Mouse (Mus musculus) megakaryocyte, embryonic 14.5 days (primary cell): ENCODE results near the gene Mettl9. TPM values are rescaled to one million over a fixed set of nuclear protein-coding genes. Genes with fewer than 3 reads are reported as not detected.

Source experiments
- H3K27me3 ChIP-seq: replicated peaks from 2 replicates; pipeline ENCODE3; 2012; ENCODE audit warnings: inconsistent platforms
- H3K36me3 ChIP-seq: replicated peaks from 2 replicates; pipeline ENCODE3; 2012; ENCODE audit warnings: low read length, inconsistent platforms, mixed read lengths
- H3K4me1 ChIP-seq: 2 replicates; pipeline ENCODE4 v1.6.1; 2012; ENCODE audit warnings: inconsistent platforms
- H3K4me3 ChIP-seq: replicated peaks from 2 replicates; pipeline ENCODE3; 2012; ENCODE audit warnings: moderate library complexity, mild to moderate bottlenecking, inconsistent platforms
- H3K9me3 ChIP-seq: 2 replicates; pipeline ENCODE4 v1.6.1; 2012; ENCODE audit warnings: inconsistent platforms
- FLI1 ChIP-seq: IDR thresholded peaks from 2 replicates; pipeline ENCODE4 v1.6.1; 2012; ENCODE audit warnings: low read length, inconsistent platforms, mixed read lengths
- GATA1 ChIP-seq: IDR thresholded peaks from 3 replicates; pipeline ENCODE4 v1.6.1; 2012; ENCODE audit warnings: mixed read lengths, low read length, inconsistent platforms, borderline replicate concordance
- polyA plus RNA-seq: library from polyadenylated mRNA; stranded (reverse); fragments of >175 nt; gene quantifications from 2 replicates; pipeline ENCODE4 v1.2.3, GENCODE M21; 2012; ENCODE audit warnings: low replicate concordance; ENCODE audit not compliant: insufficient read depth

Mettl9 gene
- polyA plus RNA-seq, 1 experiment: 20.0 TPM

DNA sequence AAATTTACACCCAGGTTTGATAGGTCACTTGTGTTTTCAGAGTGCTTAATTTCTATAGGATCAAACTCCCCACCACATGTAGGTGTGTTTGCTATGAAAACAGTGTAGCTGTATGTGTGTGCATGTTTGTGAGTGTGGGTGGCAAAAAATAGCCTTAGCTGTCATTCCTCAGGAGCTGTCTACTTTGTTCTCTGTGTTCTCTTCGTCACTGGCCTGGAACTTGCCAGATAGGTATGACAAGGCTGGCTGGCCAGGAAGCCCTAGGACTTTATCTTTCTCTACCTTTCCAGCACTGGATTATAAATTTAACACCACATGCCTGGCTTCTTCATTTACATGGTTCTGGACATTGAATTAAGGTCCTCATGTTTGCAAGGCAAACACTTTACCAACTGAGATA, 10.0 kb downstream of the Mettl9 start:
- H3K36me3 ChIP-seq: peaks cover 15% of the 10 kb centered on the region
- no peaks in the 10 kb centered on the region for H3K27me3 ChIP-seq
- H3K4me1 ChIP-seq: peaks cover 60% of the 10 kb centered on the region
- H3K9me3 ChIP-seq: no peaks in the 10 kb centered on the region
- no peak overlapping the region for H3K4me3 ChIP-seq
- TF ChIP-seq GATA1: no peak
- TF ChIP-seq FLI1: no peak

DNA sequence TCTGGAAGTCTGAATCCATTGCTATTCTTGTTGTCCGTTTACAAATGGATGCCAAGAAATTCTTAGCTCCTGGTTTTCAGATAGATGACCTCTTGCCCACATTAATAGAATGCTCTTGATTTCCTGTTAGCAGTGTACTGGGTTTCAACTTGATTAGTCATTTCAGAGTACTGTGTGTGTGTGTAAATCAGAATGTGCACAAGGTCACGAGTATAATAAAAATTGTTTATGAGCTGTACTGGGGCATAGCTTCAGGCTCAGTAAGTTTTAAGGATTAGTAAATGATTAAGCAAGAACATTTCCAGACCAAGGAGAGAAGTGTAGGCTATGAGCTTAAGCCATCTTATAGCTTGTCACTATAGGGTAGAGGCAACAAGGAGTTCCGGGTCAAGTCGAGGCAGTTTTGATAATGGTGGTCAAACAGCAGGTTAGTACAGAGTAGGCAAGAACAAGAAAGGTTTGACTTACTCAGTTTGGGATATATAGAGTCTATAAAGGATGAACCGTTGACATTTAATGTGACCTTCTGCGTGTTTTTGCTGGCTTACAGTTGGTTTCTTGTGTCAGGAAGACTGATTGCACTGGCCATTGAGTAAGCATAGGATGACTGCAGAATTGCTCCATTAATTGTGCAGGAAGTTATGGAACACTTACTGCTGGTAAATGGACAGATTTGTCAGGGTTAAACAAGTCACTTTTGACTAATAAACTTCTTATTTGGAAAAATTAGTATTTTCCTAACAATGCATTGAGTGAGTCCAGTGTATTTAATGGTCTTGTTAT, 11.6 kb downstream of the Mettl9 start:
- H3K4me3 ChIP-seq: no peak overlapping the region
- TF ChIP-seq FLI1: no peak
- no peak for TF ChIP-seq GATA1
- peaks cover 47% of the 10 kb centered on the region for H3K4me1 ChIP-seq
- H3K9me3 ChIP-seq: no peaks in the 10 kb centered on the region
- H3K36me3 ChIP-seq: peaks cover 29% of the 10 kb centered on the region
- H3K27me3 ChIP-seq: no peaks in the 10 kb centered on the region

DNA sequence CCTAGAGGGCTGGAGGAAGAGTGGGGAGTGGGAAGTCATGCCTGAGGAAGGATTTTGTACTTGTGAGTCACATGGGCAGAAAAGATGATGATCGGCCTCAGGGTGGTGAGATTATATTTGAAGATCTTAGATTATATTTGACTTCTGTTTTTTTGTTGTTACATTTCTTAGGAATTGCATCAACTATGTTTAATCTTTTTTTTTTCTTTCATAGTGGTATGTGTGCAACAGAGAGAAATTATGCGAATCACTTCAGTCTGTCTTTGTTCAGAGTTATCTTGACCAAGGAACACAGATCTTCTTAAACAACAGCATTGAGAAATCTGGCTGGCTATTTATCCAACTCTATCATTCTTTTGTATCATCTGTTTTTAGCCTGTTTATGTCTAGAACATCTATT, 13.4 kb downstream of the Mettl9 start:
- Histone ChIP-seq H3K27me3 (no peaks in the 10 kb centered on the region), H3K4me3 (no peak overlapping the region), H3K9me3 (no peaks in the 10 kb centered on the region), H3K36me3 (peaks cover 47% of the 10 kb centered on the region), H3K4me1 (peaks cover 33% of the 10 kb centered on the region)
- TF ChIP-seq GATA1: no peak
- no peak for TF ChIP-seq FLI1

DNA sequence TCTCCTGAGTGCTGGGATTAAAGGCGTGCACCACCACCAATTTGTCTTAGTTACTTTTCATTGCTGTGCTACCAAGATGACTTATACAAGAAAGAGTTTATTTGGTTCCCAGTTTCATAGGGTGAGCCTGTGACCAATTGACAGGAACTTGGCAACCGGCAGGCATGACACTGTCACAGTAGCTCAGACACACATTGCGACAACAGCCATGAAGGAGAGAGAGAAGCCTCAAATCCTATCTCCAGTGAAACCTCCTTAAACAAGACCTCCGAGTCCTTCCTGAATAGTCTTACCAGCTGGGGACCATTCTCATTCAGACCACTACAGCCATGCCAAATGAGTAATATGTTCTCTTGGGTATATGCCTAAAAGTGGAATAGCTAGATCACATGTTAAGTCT, 18.8 kb downstream of the Mettl9 start:
- Histone ChIP-seq H3K27me3 (no peaks in the 10 kb centered on the region), H3K36me3 (peaks cover 91% of the 10 kb centered on the region), H3K9me3 (no peaks in the 10 kb centered on the region), H3K4me1 (peaks cover 5% of the 10 kb centered on the region), H3K4me3 (no peak overlapping the region)
- TF ChIP-seq FLI1 (no peak), GATA1 (no peak)

DNA sequence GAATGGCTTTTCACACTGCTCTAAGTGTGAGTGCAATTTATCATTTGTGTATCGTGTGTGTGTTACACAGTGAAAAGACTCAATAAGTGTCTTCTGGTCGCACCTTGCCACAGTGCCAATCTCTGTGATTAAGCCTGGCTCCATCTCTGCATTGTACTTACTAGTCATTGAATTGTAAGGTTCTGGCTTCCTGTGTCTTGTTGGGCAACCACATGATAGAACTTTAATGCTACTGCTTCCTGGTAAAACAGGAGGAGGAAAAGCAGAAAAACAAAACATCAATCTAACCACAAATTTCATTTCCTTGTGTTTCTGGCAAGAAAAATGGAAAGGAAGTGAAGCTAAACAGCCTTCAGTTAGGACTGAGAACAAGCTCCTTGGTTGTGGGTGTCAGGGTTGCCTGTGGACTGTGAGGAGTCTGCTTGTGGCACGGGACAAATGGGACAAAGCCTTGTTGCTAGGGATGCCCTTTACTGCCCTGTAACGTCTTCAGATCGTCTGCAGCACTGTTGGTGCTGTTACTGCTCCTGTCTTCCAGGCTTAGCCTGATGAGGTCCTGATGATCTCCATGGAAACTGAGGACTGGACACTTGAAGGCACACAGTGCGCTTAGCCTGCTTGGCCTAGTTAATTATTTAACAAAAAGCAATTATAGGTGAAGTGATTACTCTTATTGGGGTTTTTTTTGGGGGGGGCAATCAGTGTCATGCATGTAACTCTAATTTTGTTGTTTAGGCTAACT, 25.4 kb downstream of the Mettl9 start:
- Histone ChIP-seq H3K4me1 (peaks cover 35% of the 10 kb centered on the region), H3K9me3 (no peaks in the 10 kb centered on the region), H3K4me3 (no peak overlapping the region), H3K27me3 (no peaks in the 10 kb centered on the region), H3K36me3 (peaks cover 78% of the 10 kb centered on the region)
- TF ChIP-seq FLI1 (no peak), GATA1 (no peak)

DNA sequence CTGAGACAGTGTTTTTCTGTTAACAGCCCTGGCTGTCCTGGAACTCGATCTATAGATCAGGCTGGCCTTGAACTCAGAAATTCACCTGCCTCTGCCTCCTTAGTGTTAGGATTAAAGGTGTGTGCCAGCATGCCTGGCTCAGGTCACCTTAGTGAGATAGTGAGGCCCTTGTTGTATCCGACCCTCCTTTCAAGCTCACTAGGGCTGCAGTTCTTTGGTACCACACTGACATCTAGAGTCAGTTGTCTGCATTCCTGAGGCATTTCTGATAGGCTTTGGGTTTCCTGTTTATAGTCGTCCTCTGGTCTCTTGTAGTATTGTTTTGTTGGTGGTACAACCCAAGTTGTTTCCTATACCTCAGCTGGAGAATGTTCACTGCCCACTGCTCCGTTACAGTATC, 30.1 kb downstream of the Mettl9 start:
- Histone ChIP-seq H3K27me3 (no peaks in the 10 kb centered on the region), H3K36me3 (peaks cover 66% of the 10 kb centered on the region), H3K4me3 (no peak overlapping the region), H3K9me3 (no peaks in the 10 kb centered on the region), H3K4me1 (peaks cover 25% of the 10 kb centered on the region)
- TF ChIP-seq GATA1 (no peak), FLI1 (no peak)

DNA sequence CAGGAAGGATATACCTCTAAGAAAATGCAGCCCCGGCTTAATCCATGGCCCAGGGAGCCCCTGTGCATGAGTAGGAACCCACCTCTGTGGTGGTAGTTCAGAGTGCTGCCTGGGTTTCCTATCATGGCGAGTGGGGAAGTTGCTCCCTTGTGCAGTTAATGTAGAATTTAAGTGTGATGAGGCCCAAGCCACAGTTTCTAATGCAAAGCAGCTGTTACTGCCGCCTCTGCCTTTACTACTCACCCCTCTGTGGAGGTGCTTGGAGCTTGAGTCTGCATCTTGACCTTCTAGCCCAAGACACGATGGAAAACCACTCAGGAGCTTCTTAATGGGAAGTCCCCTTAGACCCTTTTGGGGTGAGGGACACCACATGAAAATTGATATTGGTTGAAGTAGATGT, 37.0 kb downstream of the Mettl9 start:
- no peak for TF ChIP-seq FLI1
- no peak for TF ChIP-seq GATA1
- no peaks in the 10 kb centered on the region for H3K9me3 ChIP-seq
- peaks cover 79% of the 10 kb centered on the region for H3K36me3 ChIP-seq

DNA sequence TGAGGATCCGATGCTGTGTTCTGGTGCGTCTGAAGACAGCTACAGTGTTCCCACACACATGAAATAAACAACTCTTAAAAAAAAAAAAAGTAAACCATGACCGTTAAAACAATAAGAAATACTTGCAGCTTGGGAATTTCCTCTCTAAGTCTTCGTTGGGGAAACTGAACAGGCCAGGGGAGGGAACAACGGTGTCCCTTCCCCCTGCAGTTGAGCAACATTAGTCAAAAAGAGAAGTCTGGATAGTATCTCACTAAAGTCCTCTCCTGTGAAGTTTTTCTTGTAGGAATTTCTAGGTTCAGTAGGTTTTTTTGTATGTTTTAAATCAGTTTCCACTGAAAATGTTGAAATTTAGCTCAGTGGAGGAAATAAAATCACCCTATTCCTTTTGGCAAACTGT, 38.3 kb downstream of the Mettl9 start:
- no peak for TF ChIP-seq FLI1
- no peak for TF ChIP-seq GATA1
- Histone ChIP-seq H3K9me3 (no peaks in the 10 kb centered on the region), H3K4me1 (peaks cover 3% of the 10 kb centered on the region; the same call in 1 of the 2 replicates), H3K27me3 (no peaks in the 10 kb centered on the region), H3K4me3 (no peak overlapping the region), H3K36me3 (peaks cover 81% of the 10 kb centered on the region)

More for the DNA sequence above, 37.0 kb downstream of the Mettl9 start:
- Histone ChIP-seq H3K4me3 (no peak overlapping the region), H3K4me1 (peaks cover 3% of the 10 kb centered on the region; the same call in 1 of the 2 replicates), H3K27me3 (no peaks in the 10 kb centered on the region)

DNA sequence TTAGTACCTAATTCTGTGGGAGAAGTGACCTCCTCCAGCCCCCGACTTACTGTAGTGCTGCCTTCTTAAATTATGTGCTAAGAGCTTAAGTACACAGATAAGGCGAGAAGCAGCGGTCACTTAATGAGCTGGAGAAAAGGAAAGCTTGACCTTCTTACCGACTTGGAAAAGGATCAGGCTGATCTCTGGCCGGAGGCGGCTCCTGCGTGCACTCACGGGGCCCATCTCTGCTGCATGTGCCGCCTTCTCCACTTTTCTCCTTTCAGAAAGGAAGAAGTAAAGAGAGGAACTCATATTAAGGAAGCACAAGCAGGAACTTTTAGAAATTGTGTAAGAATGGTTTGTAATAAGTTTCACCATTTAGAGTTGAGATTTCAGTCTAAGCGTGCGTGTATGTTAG, 40.0 kb downstream of the Mettl9 start, which contains the start of gene Igsf6:
Gene Igsf6, minus strand, starts transcription at position 292 of the 400 bp plus-strand sequence.
- Histone ChIP-seq H3K27me3 (no peaks in the 10 kb centered on the region), H3K4me1 (peaks cover 3% of the 10 kb centered on the region; the same call in 1 of the 2 replicates), H3K9me3 (no peaks in the 10 kb centered on the region), H3K36me3 (peaks cover 83% of the 10 kb centered on the region), H3K4me3 (peak within 1 kb of the TSS; percentile 70)
- no peak for TF ChIP-seq FLI1
- no peak for TF ChIP-seq GATA1
